Mouse (Mus musculus) limb, embryonic 14.5 days (tissue): ENCODE measurements around the gene Abcc9. TPM values are rescaled to one million over a fixed set of nuclear protein-coding genes. Genes with fewer than 3 reads are reported as not detected.
"Not testable (repeated sequence)": the region's sequence is repeated elsewhere in the genome, so short reads cannot be mapped to it uniquely, and the experiment has no call there.

Source experiments
- ATAC-seq: fragments of 200-750 bp; cut with Nextera tagmentation; 2 replicates; pipeline ENCODE4 v1.8.0; 2017; ENCODE audit warnings: low read depth, moderate number of reproducible peaks, moderate TSS enrichment; ENCODE audit not compliant: low FRiP score
- DNase-seq: peaks from one replicate; pipeline ENCODE4 v3.0.0-alpha.2; 2015; ENCODE audit warnings: low spot score
- H3K27ac ChIP-seq: fragments of 300-500 bp; sonication (generic); replicated peaks from 2 replicates; pipeline ENCODE4 v1.5.1; 2014; ENCODE audit warnings: low read depth, mild to moderate bottlenecking, low read length, moderate library complexity, mixed read lengths
- H3K27me3 ChIP-seq: fragments of 300-500 bp; sonication (generic); 2 replicates; pipeline ENCODE4 v1.6.1; 2014; ENCODE audit warnings: low read length, mixed read lengths; ENCODE audit not compliant: control insufficient read depth, insufficient read depth
- H3K36me3 ChIP-seq: fragments of 300-500 bp; sonication (generic); 2 replicates; pipeline ENCODE4 v1.6.1; 2014; ENCODE audit warnings: mild to moderate bottlenecking, low read length, moderate library complexity, mixed read lengths; ENCODE audit not compliant: control insufficient read depth, insufficient read depth
- H3K4me1 ChIP-seq: fragments of 300-500 bp; sonication (generic); 2 replicates; pipeline ENCODE4 v1.6.1; 2014; ENCODE audit warnings: antibody characterized with exemption, low read length, mixed read lengths; ENCODE audit not compliant: control insufficient read depth, insufficient read depth
- H3K4me2 ChIP-seq: fragments of 300-500 bp; sonication (generic); replicated peaks from 2 replicates; pipeline ENCODE4 v1.6.1; 2014; ENCODE audit warnings: low read depth, mild to moderate bottlenecking, low read length, moderate library complexity; ENCODE audit not compliant: severe bottlenecking
- H3K4me3 ChIP-seq: fragments of 300-500 bp; sonication (generic); replicated peaks from 2 replicates; pipeline ENCODE4 v1.5.1; 2014; ENCODE audit warnings: low read length
- H3K9ac ChIP-seq: fragments of 300-500 bp; sonication (generic); 2 replicates; pipeline ENCODE4 v1.6.1; 2014; ENCODE audit warnings: mild to moderate bottlenecking, low read depth, low read length, moderate library complexity; ENCODE audit not compliant: severe bottlenecking
- H3K9me3 ChIP-seq: fragments of 300-500 bp; sonication (generic); 2 replicates; pipeline ENCODE4 v1.6.1; 2016; ENCODE audit warnings: low read length; ENCODE audit not compliant: control insufficient read depth
- POLR2A ChIP-seq: fragments of 200-500 bp; IDR thresholded peaks from 2 replicates; pipeline ENCODE4 v1.8.0; 2012; ENCODE audit warnings: inconsistent platforms, mild to moderate bottlenecking, moderate library complexity, borderline replicate concordance; ENCODE audit not compliant: insufficient read depth, insufficient read length; ENCODE audit errors: extremely low read depth
- WGBS: fragments of 180-500 bp; shearing (Covaris S2); extraction: QIAGEN DNeasy Blood & Tissue Kit; methylation state at CpG from one replicate; pipeline ENCODE4 v1.1.7; 2014; 5-methylcytosine and 5-hydroxymethylcytosine counted together
- polyA plus RNA-seq, 2 experiments: library from polyadenylated mRNA; depleted of rRNA in 1 of 2; stranded (reverse) in 1 of 2; unstranded in 1 of 2; fragments of >200 nt; fragmentation: Nextera tagmentation in 1 of 2; extraction: Ambion mirVana in 1 of 2; gene quantifications; 2 replicates each; pipeline versions ENCODE4 v1.2.1 to v1.2.3; 2012 to 2014

Gene Abcc9
- polyA plus RNA-seq, 2 experiments = 4.0 to 7.3 TPM

- WGBS = 74% methylated on average over 7 of the region's 7 CpGs
- H3K36me3 ChIP-seq = no peaks in the 10 kb centered on the region
- no peak overlapping the region for H3K4me2 ChIP-seq
- no peaks in the 10 kb centered on the region for H3K9me3 ChIP-seq
- TF ChIP-seq POLR2A = no peak
- no peak overlapping the region for H3K9ac ChIP-seq
- no peaks in the 10 kb centered on the region for H3K27me3 ChIP-seq
- no peaks in the 10 kb centered on the region for H3K4me1 ChIP-seq
- DNase-seq = no peak
- no peak overlapping the region for H3K4me3 ChIP-seq
- no peak for ATAC-seq
- no peak overlapping the region for H3K27ac ChIP-seq
These were observed 34.3 kb downstream of the Abcc9 start for GRCm38 (mm10) chr6:142667701-142668418.

- not testable (repeated sequence) for H3K4me3 ChIP-seq, H3K36me3 ChIP-seq, H3K27ac ChIP-seq, ATAC-seq, H3K27me3 ChIP-seq, H3K4me2 ChIP-seq, DNase-seq, H3K9me3 ChIP-seq, H3K9ac ChIP-seq, H3K4me1 ChIP-seq
- 91% methylated on average over 3 of the region's 3 CpGs for WGBS
These were observed 40.1 kb downstream of the Abcc9 start for GRCm38 (mm10) chr6:142662056-142662455.

- 58% methylated on average over 5 of the region's 5 CpGs for WGBS
- no peaks in the 10 kb centered on the region for H3K27me3 ChIP-seq
- no peaks in the 10 kb centered on the region for H3K9me3 ChIP-seq
- H3K4me2 ChIP-seq = no peak overlapping the region
- H3K9ac ChIP-seq = no peak overlapping the region
- no peak overlapping the region for H3K27ac ChIP-seq
- H3K4me3 ChIP-seq = no peak overlapping the region
- no peak for ATAC-seq
- H3K4me1 ChIP-seq = no peaks in the 10 kb centered on the region
- TF ChIP-seq POLR2A = no peak
- no peaks in the 10 kb centered on the region for H3K36me3 ChIP-seq
- no peak for DNase-seq
These were observed 43.1 kb downstream of the Abcc9 start for GRCm38 (mm10) chr6:142659038-142659437.

- Histone ChIP-seq H3K4me1 (no peaks in the 10 kb centered on the region), H3K9me3 (no peaks in the 10 kb centered on the region), H3K27ac (no peak overlapping the region), H3K9ac (no peak overlapping the region), H3K36me3 (no peaks in the 10 kb centered on the region), H3K27me3 (no peaks in the 10 kb centered on the region), H3K4me2 (no peak overlapping the region), H3K4me3 (no peak overlapping the region)
- TF ChIP-seq POLR2A = no peak
- ATAC-seq (no peak), DNase-seq (no peak)
- 26% methylated on average over 5 of the region's 5 CpGs for WGBS
These were observed 47.6 kb downstream of the Abcc9 start for GRCm38 (mm10) chr6:142654561-142654960.

- TF ChIP-seq POLR2A = no peak
- no peak overlapping the region for H3K27ac ChIP-seq
- WGBS = 77% methylated on average over 1 of the region's 1 CpGs
- no peaks in the 10 kb centered on the region for H3K36me3 ChIP-seq
- no peak overlapping the region for H3K4me3 ChIP-seq
- no peak overlapping the region for H3K4me2 ChIP-seq
- no peak for ATAC-seq
- no peaks in the 10 kb centered on the region for H3K9me3 ChIP-seq
- H3K27me3 ChIP-seq = no peaks in the 10 kb centered on the region
- H3K4me1 ChIP-seq = no peaks in the 10 kb centered on the region
- H3K9ac ChIP-seq = no peak overlapping the region
- DNase-seq = no peak
These were observed 49.9 kb downstream of the Abcc9 start for GRCm38 (mm10) chr6:142652175-142652574.
